Mouse (Mus musculus) small intestine, adult 2 months (tissue): ENCODE results near the gene Pdcd6. TPM values are rescaled to one million over a fixed set of nuclear protein-coding genes. Genes with fewer than 3 reads are reported as not detected.
A peak's percentile ranks its signal among the peaks of the same experiment; 100 is the strongest.

Experiments
- H3K27ac ChIP-seq: fragments of 200-500 bp; 2 replicates; pipeline ENCODE4 v1.5.1; 2012; ENCODE audit warnings: low read depth, low read length, control low read depth, inconsistent platforms; ENCODE audit not compliant: insufficient read depth
- H3K27me3 ChIP-seq: fragments of 200-500 bp; 2 replicates; pipeline ENCODE4 v1.6.1; 2012; ENCODE audit warnings: mild to moderate bottlenecking, moderate library complexity, low read length, inconsistent platforms; ENCODE audit not compliant: control insufficient read depth, insufficient read depth
- H3K36me3 ChIP-seq: fragments of 200-500 bp; 2 replicates; pipeline ENCODE4 v1.6.1; 2012; ENCODE audit warnings: mild to moderate bottlenecking, low read length, control low read depth, inconsistent platforms; ENCODE audit not compliant: control insufficient read depth, insufficient read depth
- H3K4me1 ChIP-seq: fragments of 200-500 bp; 2 replicates; pipeline ENCODE4 v1.6.1; 2012; ENCODE audit warnings: low read length, inconsistent platforms, mixed read lengths; ENCODE audit not compliant: control insufficient read depth, insufficient read depth, insufficient read length
- H3K4me3 ChIP-seq: fragments of 200-500 bp; 2 replicates; pipeline ENCODE4 v1.5.1; 2012; ENCODE audit warnings: low read depth, mild to moderate bottlenecking, control low read depth, inconsistent platforms, low read length, moderate library complexity
- CTCF ChIP-seq: fragments of 200-500 bp; IDR thresholded peaks from 2 replicates; pipeline ENCODE4 v1.5.1; 2012; ENCODE audit warnings: low read depth, mild to moderate bottlenecking, control low read depth, inconsistent platforms, low read length, moderate library complexity, mixed read lengths; ENCODE audit not compliant: insufficient replicate concordance, insufficient read length; ENCODE audit errors: extremely low read depth
- POLR2A ChIP-seq: fragments of 200-500 bp; IDR thresholded peaks from 2 replicates; pipeline ENCODE4 v1.6.1; 2012; ENCODE audit warnings: low read depth, mild to moderate bottlenecking, control low read depth, inconsistent platforms, low read length, moderate library complexity
- WGBS: fragments of 180-500 bp; shearing (Covaris S2); methylation state at CpG from one replicate; pipeline ENCODE4 v1.1.7; 2018; 5-methylcytosine and 5-hydroxymethylcytosine counted together
- polyA plus RNA-seq: library from polyadenylated mRNA; depleted of rRNA; stranded (reverse); fragments of >200 nt; gene quantifications from 2 replicates; pipeline ENCODE4 v1.2.3, GENCODE M21; 2012; rRNA removed

Pdcd6 gene
- 128 and 248 TPM in 2 replicates for polyA plus RNA-seq

DNA sequence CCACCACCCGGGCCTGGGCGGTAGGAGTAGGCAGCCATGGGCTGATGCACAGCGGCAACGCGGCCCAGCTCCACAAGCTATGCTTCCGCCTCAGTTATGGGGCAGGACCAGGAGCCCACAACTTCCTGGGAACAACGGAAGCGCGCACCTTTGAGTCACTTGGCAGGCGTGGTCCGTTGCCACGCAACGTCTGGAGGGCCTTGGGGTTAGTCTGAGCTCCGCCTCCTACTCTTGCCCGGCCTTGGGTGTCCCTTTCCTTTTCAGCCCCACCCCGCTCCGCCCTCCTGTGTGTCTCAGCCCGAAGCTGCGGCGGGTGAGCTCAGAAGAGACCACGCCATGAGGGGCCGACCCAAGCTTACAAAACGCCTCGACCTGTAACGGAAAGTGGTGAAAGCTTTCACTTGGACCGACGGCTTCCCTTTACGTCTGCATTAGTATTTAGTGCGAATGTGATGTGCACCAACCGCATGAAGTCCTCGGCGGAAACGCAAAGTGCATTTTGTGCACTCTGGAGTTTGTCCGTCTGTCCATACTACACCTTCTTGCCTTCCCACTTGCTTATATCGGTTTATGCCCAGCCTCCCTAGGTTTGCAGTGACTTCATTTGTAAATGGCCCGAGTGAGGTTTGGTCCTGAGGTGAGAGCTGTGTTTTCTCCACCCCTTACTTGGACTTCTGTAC, at the start of gene Pdcd6:
TSS of gene Pdcd6 (minus strand) at position 411 of the 680 bp plus-strand sequence.
- 0% methylated on average over 36 of the region's 36 CpGs for WGBS
- Histone ChIP-seq H3K27ac (peak within 1 kb of the TSS; percentile 92), H3K27me3 (no peaks in the 10 kb centered on the region), H3K36me3 (peaks cover 29% of the 10 kb centered on the region), H3K4me3 (peak within 1 kb of the TSS; percentile 91), H3K4me1 (peaks cover 3% of the 10 kb centered on the region)
- TF ChIP-seq POLR2A (peak; percentile 82; the same call in 1 of the 2 replicates), CTCF (no peak)

DNA sequence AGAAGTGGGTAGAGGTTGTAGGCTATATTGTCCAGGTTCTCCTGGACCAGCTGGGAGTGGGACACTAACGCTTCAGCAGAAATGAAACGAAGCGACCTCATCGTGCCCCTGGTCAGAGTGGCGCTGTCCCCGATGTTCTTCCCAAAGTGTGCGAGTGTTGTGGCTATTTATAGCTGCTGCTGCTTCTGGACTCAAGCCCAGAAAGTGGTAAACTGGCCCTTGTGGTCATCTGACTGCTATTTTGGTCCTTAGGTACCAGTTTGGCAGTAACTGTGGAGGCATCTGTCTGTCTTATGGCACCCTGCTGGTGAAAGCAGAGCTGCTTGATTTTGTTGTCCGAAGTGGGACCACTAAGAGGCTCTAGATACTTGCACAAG, 46.5 kb upstream of the Pdcd6 start, which contains the start of gene Lrrc14b:
TSS of gene Lrrc14b (minus strand) at position 147 of the 377 bp plus-strand sequence.
- no peak within 1 kb of the TSS for H3K27ac ChIP-seq
- 55% methylated on average over 8 of the region's 8 CpGs for WGBS

DNA sequence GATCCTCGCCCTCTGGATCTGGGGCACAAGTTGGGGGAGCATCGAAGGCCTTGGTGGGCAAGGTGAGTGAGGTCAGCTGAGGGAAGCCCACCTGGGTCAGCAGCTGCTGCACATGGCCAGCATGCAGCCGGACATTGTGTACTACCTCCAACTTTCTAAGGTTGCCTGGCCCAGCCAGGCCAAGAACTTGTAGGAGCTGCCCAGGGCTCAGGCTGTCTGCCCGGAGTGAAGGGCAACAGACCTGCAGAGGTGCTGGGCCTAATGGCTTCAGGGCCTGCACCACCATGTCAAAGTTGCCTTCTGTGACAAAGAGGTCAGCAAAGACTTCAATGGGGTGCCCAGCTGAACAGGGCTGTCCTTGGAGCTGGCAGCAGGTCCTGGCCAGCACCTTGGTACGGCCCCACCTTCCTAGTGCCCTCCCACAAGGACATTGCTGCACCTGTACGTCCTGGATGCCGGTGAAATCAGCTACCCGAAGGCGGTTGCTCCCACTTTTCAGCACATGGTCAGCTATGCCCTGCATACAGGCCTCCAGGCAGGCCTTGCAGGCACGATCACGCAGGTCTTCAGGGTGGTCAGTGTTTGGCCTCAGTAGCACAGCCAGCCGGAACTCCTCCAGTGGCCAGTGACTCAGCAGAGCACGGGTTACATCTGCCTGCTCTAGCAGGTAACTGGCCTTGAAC, 45.9 kb upstream of the Pdcd6 start:
- WGBS = 68% methylated on average over 13 of the region's 13 CpGs
- Histone ChIP-seq H3K27ac (no peak overlapping the region), H3K4me3 (no peak overlapping the region)

More for the DNA sequence above, 46.5 kb upstream of the Pdcd6 start, which contains the start of gene Lrrc14b:
- Histone ChIP-seq H3K4me3 (no peak within 1 kb of the TSS), H3K4me1 (peaks cover 5% of the 10 kb centered on the region; the same call in 1 of the 2 replicates), H3K36me3 (peaks cover 9% of the 10 kb centered on the region), H3K27me3 (no peaks in the 10 kb centered on the region)
- no peak for TF ChIP-seq POLR2A
- no peak for TF ChIP-seq CTCF

DNA sequence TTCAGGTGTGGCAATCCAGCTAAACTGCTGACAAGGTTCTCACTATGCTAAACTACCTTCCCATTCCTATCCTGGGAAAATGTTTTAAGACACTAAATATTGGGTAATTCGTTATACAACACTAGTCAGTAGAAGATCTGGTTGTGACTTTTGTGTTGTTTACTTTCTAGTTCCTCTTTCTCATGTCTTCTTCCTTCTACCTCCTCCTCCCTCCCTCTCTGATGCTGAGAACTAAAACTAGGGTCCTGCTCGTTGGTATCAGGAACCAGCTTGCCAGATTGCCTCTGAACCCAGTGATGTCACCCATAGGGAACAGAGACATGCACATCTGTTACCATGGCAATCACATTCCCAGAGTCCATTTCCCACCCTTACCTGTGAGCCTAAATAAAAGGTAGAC, 44.8 kb upstream of the Pdcd6 start:
- Histone ChIP-seq H3K4me1 (peaks cover 5% of the 10 kb centered on the region; the same call in 1 of the 2 replicates), H3K27me3 (no peaks in the 10 kb centered on the region), H3K4me3 (no peak overlapping the region), H3K36me3 (peaks cover 13% of the 10 kb centered on the region), H3K27ac (no peak overlapping the region)
- TF ChIP-seq POLR2A (no peak), CTCF (no peak)
- WGBS = 57% methylated on average over 2 of the region's 2 CpGs

More for the DNA sequence above, 45.9 kb upstream of the Pdcd6 start:
- H3K27me3 ChIP-seq = no peaks in the 10 kb centered on the region
- H3K36me3 ChIP-seq = peaks cover 11% of the 10 kb centered on the region
- no peak for TF ChIP-seq POLR2A
- no peak for TF ChIP-seq CTCF
- H3K4me1 ChIP-seq = peaks cover 5% of the 10 kb centered on the region; the same call in 1 of the 2 replicates

DNA sequence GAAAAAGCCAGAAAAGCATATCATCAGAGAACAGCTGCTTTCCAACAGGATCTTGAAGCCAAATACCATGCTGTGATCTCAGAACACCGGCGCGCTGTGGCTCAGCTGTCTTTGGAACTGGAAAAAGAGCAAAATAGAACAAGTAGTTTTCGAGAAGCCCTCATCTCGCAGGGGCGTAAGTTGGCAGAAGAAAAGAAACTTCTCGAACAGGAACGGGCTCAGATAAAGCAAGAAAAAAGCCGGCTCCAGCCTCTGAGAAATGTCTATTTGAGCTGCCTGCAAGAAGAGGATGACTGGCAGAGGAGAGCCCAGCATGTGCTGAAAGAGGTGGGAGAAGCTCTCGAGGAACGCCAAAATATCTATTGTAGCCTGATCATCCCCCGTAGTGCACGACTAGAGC, 39.1 kb upstream of the Pdcd6 start:
- H3K4me3 ChIP-seq = no peak overlapping the region
- no peaks in the 10 kb centered on the region for H3K27me3 ChIP-seq
- WGBS = 97% methylated on average over 13 of the region's 13 CpGs
- no peak for TF ChIP-seq CTCF
- TF ChIP-seq POLR2A = no peak
- no peaks in the 10 kb centered on the region for H3K4me1 ChIP-seq
- H3K27ac ChIP-seq = no peak overlapping the region
- peaks cover 35% of the 10 kb centered on the region for H3K36me3 ChIP-seq

DNA sequence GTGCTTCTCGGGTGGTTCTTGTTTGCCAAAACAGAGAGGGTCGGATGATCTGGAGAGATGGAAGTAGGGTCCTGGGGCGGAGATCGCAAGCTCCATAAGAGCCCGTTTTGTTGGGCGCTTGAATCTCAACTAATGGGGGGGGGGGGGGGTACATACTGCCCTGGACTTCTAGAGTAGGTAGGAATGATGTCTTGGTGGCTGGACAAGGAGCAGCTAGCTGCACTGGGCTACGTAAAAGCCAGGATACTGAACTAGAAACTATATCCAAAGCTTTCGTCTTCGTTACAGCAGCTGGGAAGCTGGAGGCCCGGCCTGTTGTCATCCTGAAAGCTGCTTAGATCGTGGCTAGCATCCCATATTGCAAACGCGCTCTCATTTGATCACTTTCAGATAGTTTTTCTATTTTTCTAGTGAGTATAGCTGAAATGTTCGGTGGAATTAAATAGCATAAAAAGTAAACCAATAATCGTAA, 33.1 kb upstream of the Pdcd6 start:
- H3K27me3 ChIP-seq = no peaks in the 10 kb centered on the region
- peak overlapping the region; percentile 89 for H3K4me3 ChIP-seq
- H3K4me1 ChIP-seq = no peaks in the 10 kb centered on the region
- peak overlapping the region; percentile 42; the same call in 1 of the 2 replicates for H3K27ac ChIP-seq
- under 1% methylated on average over 15 of the region's 15 CpGs for WGBS
- peaks cover 11% of the 10 kb centered on the region for H3K36me3 ChIP-seq
- no peak for TF ChIP-seq CTCF
- no peak for TF ChIP-seq POLR2A
